Mouse (Mus musculus): ENCODE data around the gene Alkbh4.
A peak's percentile ranks its signal among the peaks of the same experiment; 100 is the strongest.
"Not testable (repeated sequence)": the region's sequence is repeated elsewhere in the genome, so short reads cannot be mapped to it uniquely, and the experiment has no call there.

Gene Alkbh4

GRCm38 (mm10) chr5:136143161-136143755 is 7.3 kb downstream of the Alkbh4 start:
- DNase-seq (ENCODE audit: low read depth, low spot score) = no peak

GRCm38 (mm10) chr5:136144606-136145430 is 8.9 kb downstream of the Alkbh4 start:
- DNase-seq (ENCODE audit: low read depth, low spot score) = no peak

- DNase-seq (ENCODE audit: low read depth, low spot score) = no peak
Measured at GRCm38 (mm10) chr5:136146936-136147335, 11.0 kb downstream of the Alkbh4 start.

- DNase-seq (ENCODE audit: low read depth, low spot score) = no peak
Measured at GRCm38 (mm10) chr5:136147704-136148103, 11.8 kb downstream of the Alkbh4 start.

- not testable (repeated sequence) for DNase-seq (ENCODE audit: low read depth, low spot score)
Measured at GRCm38 (mm10) chr5:136149134-136149576, 13.2 kb downstream of the Alkbh4 start.

- no peak for DNase-seq (ENCODE audit: low read depth, low spot score)
Measured at GRCm38 (mm10) chr5:136152365-136152764, 16.4 kb downstream of the Alkbh4 start.

- no peak for DNase-seq (ENCODE audit: low read depth, low spot score)
Measured at GRCm38 (mm10) chr5:136155399-136155798, 19.5 kb downstream of the Alkbh4 start.

GRCm38 (mm10) chr5:136160084-136160483 is 24.1 kb downstream of the Alkbh4 start:
- not testable (repeated sequence) for DNase-seq (ENCODE audit: low read depth, low spot score)

GRCm38 (mm10) chr5:136163807-136164474 is 28.0 kb downstream of the Alkbh4 start:
- DNase-seq (ENCODE audit: low read depth, low spot score) = no peak

GRCm38 (mm10) chr5:136165246-136165645 is 29.3 kb downstream of the Alkbh4 start:
- DNase-seq (ENCODE audit: low read depth, low spot score) = no peak

- no peak for DNase-seq (ENCODE audit: low read depth, low spot score)
Measured at GRCm38 (mm10) chr5:136167296-136167695, 31.4 kb downstream of the Alkbh4 start.

- no peak for DNase-seq (ENCODE audit: low read depth, low spot score)
Measured at GRCm38 (mm10) chr5:136168071-136168470, 32.1 kb downstream of the Alkbh4 start.

GRCm38 (mm10) chr5:136169626-136170511 is 33.9 kb downstream of the Alkbh4 start:
- DNase-seq (ENCODE audit: low read depth, low spot score) = no peak

GRCm38 (mm10) chr5:136170512-136171362 is 34.8 kb downstream of the Alkbh4 start, which contains the start of gene Orai2:
TSS of gene Orai2 (minus strand) at chr5:136170713.
- DNase-seq (ENCODE audit: low read depth, low spot score) = peak; percentile 61

GRCm38 (mm10) chr5:136171363-136172341 is 35.7 kb downstream of the Alkbh4 start:
- DNase-seq (ENCODE audit: low read depth, low spot score) = no peak

GRCm38 (mm10) chr5:136172939-136173338 is 37.0 kb downstream of the Alkbh4 start:
- no peak for DNase-seq (ENCODE audit: low read depth, low spot score)

- no peak for DNase-seq (ENCODE audit: low read depth, low spot score)
Measured at GRCm38 (mm10) chr5:136173606-136174463, 37.9 kb downstream of the Alkbh4 start.

- DNase-seq (ENCODE audit: low read depth, low spot score) = no peak
Measured at GRCm38 (mm10) chr5:136179594-136179993, 43.6 kb downstream of the Alkbh4 start.

Measured in retina, adult 2 months (tissue).